Mouse (Mus musculus) kidney, postnatal 36 days (tissue): ENCODE results near the gene Gm13212.
"Not testable (repeated sequence)": the region's sequence is repeated elsewhere in the genome, so short reads cannot be mapped to it uniquely, and the experiment has no call there.

ENCODE experiments used
- DNase-seq, 2 experiments: peaks; one replicate each; pipeline ENCODE4 v3.0.0; 2021 to 2022; ENCODE audit warnings: mixed read lengths in 2 of 2

Gene Gm13212

GRCm38 (mm10) chr4:145585078-145585477 is at the start of gene Gm13212:
Gm13212 (plus strand) TSS chr4:145585166.
- DNase-seq = not testable (repeated sequence)

- not testable (repeated sequence) for DNase-seq
These were observed 41.1 kb upstream of the Gm13212 start for GRCm38 (mm10) chr4:145543861-145544260.

GRCm38 (mm10) chr4:145545106-145545505 is 39.9 kb upstream of the Gm13212 start:
- DNase-seq = not testable (repeated sequence)

GRCm38 (mm10) chr4:145545734-145546349 is 39.1 kb upstream of the Gm13212 start:
- DNase-seq = not testable (repeated sequence)

GRCm38 (mm10) chr4:145546477-145546876 is 38.5 kb upstream of the Gm13212 start:
- DNase-seq = not testable (repeated sequence)

- no peak for DNase-seq
These were observed 28.3 kb upstream of the Gm13212 start for GRCm38 (mm10) chr4:145556680-145557079.

- no peak for DNase-seq
These were observed 25.4 kb upstream of the Gm13212 start for GRCm38 (mm10) chr4:145559505-145560099.

GRCm38 (mm10) chr4:145564111-145564821 is 20.7 kb upstream of the Gm13212 start:
- DNase-seq = no peak

- not testable (repeated sequence) for DNase-seq
These were observed 14.5 kb upstream of the Gm13212 start for GRCm38 (mm10) chr4:145570461-145570860.

- DNase-seq = not testable (repeated sequence)
These were observed 8.3 kb upstream of the Gm13212 start for GRCm38 (mm10) chr4:145576623-145577022.

- DNase-seq = not testable (repeated sequence)
These were observed 4.6 kb upstream of the Gm13212 start for GRCm38 (mm10) chr4:145580333-145580732.

- DNase-seq = not testable (repeated sequence)
These were observed 1.1 kb downstream of the Gm13212 start for GRCm38 (mm10) chr4:145586046-145586445.

GRCm38 (mm10) chr4:145594183-145594582 is 9.2 kb downstream of the Gm13212 start:
- DNase-seq = not testable (repeated sequence)

GRCm38 (mm10) chr4:145594798-145595197 is 9.8 kb downstream of the Gm13212 start:
- not testable (repeated sequence) for DNase-seq

GRCm38 (mm10) chr4:145640416-145641185 is 55.6 kb downstream of the Gm13212 start:
- DNase-seq = peak in 1 of 2 experiments; percentile 5

GRCm38 (mm10) chr4:145670385-145670784 is 85.4 kb downstream of the Gm13212 start, which contains the start of gene Zfp980:
Zfp980 (plus strand) TSS chr4:145670685.
- DNase-seq = not testable (repeated sequence)

GRCm38 (mm10) chr4:145674286-145674780 is 89.4 kb downstream of the Gm13212 start:
- DNase-seq = not testable (repeated sequence)
